Mouse (Mus musculus) embryonic fibroblast, embryonic 13.5 days (primary cell): ENCODE results near the gene Chchd6.
A peak's percentile ranks its signal among the peaks of the same experiment; 100 is the strongest.

Experiments used
- CTCF ChIP-seq: IDR thresholded peaks from 2 replicates; pipeline ENCODE4 v1.5.1; 2011; ENCODE audit warnings: mild to moderate bottlenecking, control low read depth, low read length, moderate library complexity, borderline replicate concordance; ENCODE audit not compliant: insufficient read depth
- POLR2A ChIP-seq: IDR thresholded peaks from 2 replicates; pipeline ENCODE4 v1.6.1; 2011; ENCODE audit warnings: low read depth, mild to moderate bottlenecking, control low read depth, low read length, moderate library complexity

DNA sequence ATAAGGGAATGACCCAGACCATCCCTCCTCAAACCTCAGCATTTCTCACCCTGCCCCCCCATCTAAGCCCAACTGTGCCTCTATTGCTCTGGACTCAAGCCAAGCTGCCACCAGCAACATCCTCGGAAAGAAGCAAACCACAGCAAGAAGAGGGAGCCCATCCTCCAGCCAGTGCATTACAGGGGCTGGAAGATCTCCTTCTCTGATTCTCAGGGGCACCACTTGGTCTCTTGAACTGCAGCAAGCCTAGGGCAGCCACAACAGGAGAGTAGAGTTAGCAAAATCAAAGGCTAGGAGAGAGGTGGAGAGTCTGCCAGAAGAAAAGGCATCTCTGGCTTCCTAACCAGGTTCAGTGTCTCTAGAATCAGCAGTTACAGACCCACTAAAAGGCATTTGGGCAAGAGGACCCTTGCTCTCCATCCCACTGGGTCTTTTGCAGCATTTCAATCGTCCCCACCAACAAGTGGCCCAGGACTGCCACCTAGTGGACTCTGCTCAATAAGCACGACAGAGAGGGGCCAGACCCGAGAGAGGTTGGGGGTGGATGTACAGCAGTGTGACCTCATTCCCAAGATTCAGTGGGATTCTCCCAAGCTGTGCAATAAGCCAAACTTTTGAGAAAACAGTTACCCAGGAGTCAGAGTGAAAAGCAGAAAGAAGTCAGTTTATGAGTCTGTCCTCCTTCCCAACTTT lies 42.3 kb downstream of the Chchd6 start:
- no peak for TF ChIP-seq POLR2A
- peak; percentile 83 for TF ChIP-seq CTCF
